Mouse (Mus musculus) sigmoid colon, adult 10 weeks (tissue): Measurements from ENCODE around the gene Dis3. TPM values are rescaled to one million over a fixed set of nuclear protein-coding genes. Genes with fewer than 3 reads are reported as not detected.

ENCODE experiments used
- polyA plus RNA-seq: library from polyadenylated mRNA; stranded (reverse); fragments of 350-450 nt; fragmentation: Illumina TruSeq; extraction: RNeasy Lipid Tissue Mini Kit (QIAGEN cat#74804); gene quantifications from one replicate; pipeline ENCODE4 v1.2.3, GENCODE M21; 2014; ENCODE audit warnings: low read depth, low replicate concordance

The Dis3 gene
- 33.3 TPM for polyA plus RNA-seq

GRCm38 (mm10) chr14:99099267-99099966 is at the start of gene Dis3, which contains the start of gene Pibf1:
Dis3 (minus strand) TSS chr14:99099770.
Pibf1 (plus strand) TSS chr14:99099424.

GRCm38 (mm10) chr14:99046031-99046781 is 53.4 kb downstream of the Dis3 start, which contains the start of the genes Mzt1 and Bora:
Mzt1 (minus strand) TSS chr14:99046134.
Bora (plus strand) TSS chr14:99046222.

Other genes starting within 250 kb of the Dis3 start
- 110 TPM for gene Rpl36a-ps1, start 105.5 kb downstream of the Dis3 start, polyA plus RNA-seq
- 191 TPM for gene Mzt1, start 53.6 kb downstream of the Dis3 start, polyA plus RNA-seq
- 16.5 TPM for gene Bora, start 53.5 kb downstream of the Dis3 start, polyA plus RNA-seq
- 34.8 TPM for gene Pibf1, start 346 bp downstream of the Dis3 start, polyA plus RNA-seq
- gene Klf5, start 198.9 kb upstream of the Dis3 start, polyA plus RNA-seq: 509 TPM